Mouse (Mus musculus): Measurements from ENCODE around the gene Prpf38a.

- 0 out of 2 replicates have a peak, but pooled peaks have one; percentile 5 for TF ChIP-seq CTCF (IDR thresholded peaks at IDR 0.05; ENCODE audit: control insufficient read depth, insufficient read depth, low read length)
- TF ChIP-seq POLR2A (IDR thresholded peaks at IDR 0.05; ENCODE audit: borderline replicate concordance, control insufficient read depth, low read depth, low read length): peak; percentile 75; the same call in 1 of the 2 replicates
Observed at GRCm38 (mm10) chr4:108619587-108620341, 40.6 kb upstream of the Prpf38a start, which contains the start of gene Cc2d1b.
